Mouse (Mus musculus) CH12F3 (cell line): ENCODE measurements at regions not wholly inside any gene's neighbourhood (a gene's known extent, or its start where the extent isn't known, plus 50 kb on each side); places are given as distances from the start of the nearest gene placed in this dataset.

ENCODE experiments used
- in situ Hi-C: fragments of 300-500 bp; cut with MboI; formaldehyde crosslinking; loops from 2 replicates; pipeline ENCODE4 v1.14.3; 2020; ENCODE audit warnings: low sequenced_read_pairs

DNA sequence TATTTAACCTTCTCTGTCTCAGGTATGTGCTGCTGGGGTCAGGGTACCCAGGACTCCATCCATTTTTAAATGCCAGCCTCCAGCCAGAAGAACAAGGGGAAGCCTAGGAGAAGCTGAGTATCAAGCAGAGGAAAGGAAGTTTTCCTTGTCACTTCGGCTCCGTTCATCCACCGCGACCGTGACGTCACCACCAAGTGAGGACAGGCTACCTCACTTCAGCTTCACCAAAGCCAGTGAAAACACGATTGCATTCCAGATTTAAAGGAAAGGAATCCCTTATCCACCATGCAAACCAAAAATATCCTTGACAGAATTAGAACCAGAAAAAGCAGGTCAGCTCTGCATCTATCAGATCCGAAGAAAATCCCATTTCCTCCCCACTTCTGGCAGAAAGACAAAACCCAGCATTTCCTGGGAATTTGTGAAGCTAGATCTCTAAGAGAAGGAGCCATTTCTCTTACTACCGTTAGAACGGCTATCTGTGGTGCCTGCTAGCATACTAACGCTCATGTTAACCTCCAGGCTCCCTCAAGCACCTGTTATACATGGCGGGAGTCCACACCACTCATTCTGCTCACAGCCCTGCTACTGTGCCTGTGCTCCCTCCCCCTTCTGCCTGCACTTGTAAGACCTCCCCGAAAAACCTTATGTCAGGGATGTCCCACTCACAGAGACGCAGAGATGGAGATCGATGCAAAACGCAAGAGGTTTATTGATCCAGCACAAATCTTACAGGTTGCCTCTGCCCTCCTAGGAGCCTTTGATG, 133.4 kb downstream of the Qrsl1 start:
- in situ Hi-C loops: no loop called here

DNA sequence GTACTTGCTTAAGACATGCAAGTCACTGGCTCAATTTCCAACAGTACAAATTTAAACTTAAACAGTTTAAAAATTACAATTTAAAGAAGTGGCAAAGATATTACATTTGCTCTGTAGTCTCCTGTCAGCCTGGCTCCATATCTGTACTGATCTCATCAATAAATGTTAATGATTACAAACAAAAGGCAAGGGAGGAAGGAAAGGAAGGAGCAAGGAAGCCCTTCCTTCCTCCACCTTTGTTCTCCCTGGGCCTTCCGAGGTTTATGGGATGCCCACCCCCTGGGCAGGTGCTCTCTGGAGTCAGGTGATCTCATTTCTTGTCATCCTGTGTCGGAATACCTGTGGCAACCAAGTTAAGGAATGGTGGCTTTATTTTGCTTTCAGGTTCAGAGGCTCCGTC, 132.5 kb downstream of the Qrsl1 start:
- in situ Hi-C loops: no loop called here

DNA sequence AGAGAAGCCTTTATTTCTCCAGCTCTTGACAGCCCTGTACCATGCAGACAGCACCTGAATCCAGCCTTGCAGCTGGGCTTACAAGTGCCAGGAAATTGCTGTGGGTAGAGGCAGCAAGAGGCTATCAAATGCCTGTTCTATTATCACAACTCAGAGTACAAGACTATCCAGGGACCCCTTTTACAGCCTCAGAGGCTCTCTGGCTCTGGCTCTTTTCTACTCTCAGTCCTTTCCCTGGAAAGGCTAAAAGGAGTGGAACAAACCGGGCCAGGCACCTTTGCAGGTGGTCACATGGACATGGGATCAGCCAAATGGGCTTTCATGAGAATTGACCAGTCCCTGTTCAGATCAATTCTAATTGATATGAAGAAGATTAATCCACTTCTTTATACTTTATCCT, 125.7 kb downstream of the Qrsl1 start:
- in situ Hi-C loops: no loop called here

DNA sequence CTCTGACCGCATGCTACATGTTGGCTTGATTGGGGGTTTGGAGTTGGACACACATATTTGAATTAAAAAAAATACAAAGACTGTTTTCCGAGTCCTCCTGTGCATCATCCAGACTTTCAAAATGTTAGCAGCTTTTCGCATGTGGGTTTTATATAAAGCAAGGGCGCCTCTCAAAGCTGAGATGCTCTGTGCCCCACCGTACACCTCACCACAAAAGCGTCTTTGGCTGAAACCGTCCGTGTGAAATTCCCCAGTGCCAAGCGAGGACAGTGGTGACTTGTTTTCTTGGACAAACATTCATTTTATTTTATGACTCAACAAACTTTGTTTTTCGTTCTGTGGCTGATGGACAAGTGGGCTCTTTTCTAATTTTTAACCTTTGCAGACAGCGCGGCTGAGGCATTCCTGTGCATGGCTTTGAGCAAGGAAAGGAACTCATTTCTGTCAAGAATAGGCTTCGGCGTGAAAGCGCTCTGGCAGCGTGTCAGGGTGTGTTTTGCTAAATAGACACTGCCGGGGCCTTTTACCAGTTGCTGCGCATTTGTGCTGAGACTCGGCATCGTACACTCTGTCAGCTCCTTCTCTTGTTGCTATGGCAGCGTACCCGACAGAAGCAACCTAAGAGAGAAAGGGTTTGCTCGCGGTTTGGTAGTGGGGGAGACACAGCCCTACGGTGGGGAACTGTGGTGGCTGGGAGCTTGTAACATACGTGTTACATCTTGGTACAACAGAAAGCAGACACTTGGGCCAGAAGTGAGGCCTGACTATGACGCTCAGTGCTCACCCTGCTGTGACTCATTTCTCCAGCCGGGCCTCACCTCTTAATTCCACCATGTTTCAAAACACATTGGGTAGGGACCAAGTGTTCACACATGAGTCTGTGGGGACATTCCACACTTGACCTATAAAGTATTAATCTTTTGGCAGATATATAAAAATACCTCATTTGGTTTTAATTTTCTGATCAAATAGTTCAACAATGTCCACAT, 123.6 kb downstream of the Qrsl1 start:
- in situ Hi-C loops: no loop called here

DNA sequence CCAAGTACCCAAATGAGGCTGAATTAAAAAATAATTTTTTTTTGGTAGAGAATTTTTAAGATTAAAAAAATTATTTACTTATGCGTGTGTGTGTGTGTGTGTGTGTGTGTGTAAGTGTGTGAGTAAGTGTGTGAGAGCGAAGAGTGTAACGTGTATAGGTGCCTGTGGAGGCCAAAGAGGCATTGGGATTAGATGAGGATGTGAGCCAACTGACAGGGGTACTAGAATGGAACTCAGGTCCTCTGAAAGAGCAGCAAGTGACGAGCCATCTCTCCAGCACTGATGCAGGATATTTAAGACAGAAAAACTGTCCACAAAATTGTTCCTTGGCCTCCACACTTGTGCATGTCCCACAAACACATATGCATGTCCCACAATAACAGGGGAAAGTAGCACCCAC, 121.0 kb downstream of the Qrsl1 start:
- in situ Hi-C loops: no loop called here

DNA sequence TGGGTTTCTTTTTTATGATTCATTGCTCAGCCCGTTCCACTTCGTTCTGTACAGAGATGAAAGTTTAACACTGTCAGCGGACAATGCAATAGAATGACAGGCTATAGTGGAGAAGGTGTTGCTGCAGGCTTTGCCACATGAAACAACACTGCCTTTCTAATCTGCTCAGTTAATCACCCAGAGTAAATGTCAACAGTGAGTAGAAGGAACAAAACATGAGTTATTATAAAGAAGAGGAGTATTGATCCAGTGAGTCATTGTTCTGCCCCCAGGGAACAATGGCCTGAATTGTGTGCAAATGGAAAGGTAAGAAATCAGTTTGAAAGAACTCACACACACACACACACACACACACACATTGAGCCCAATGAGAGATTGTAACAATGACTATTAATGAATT, 118.2 kb downstream of the Qrsl1 start:
- in situ Hi-C loops: no loop called here

DNA sequence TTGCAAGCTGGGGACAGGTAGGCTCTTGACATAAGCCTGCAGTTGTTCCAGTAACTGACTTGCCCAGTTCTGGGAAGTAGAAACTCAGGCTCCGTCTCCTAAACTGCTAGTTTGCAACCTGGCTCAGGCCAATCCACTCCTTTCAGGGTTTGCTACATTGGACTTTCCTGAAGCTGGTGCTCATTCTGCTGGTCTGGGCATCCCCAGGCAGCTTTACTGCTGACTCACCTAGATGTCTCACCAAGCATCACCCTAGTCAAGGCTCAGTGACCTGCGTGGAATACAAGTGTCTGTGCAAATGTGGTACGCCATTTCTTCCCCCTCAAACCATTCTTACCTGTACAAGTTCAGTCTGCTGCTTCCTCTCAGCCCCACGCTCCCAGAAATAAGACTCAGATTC, 110.8 kb downstream of the Qrsl1 start:
- in situ Hi-C loops: no loop called here

DNA sequence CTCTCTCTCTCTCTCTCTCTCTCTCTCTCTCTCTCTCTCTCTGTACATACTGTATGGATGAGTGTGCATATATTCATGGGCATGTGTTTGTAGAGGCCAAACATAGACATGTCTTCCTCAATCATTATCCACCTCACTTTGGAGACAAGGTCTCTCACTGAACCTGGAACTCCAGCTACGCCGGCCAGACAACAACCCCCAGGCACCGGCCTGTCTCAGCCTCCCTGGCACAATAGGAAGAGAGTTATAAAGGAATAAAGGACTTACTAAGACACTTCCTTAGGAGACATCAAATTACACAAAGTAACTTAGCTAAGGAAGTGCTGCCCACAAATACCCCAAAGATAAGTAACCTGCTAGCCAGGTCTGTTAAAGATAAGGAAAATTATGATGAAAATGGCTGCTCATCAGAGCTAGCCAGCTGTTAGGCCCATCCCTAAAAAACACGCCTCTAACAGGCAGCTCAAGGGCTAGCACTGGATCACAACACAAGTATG, 110.0 kb downstream of the Qrsl1 start:
- in situ Hi-C loops: no loop called here

DNA sequence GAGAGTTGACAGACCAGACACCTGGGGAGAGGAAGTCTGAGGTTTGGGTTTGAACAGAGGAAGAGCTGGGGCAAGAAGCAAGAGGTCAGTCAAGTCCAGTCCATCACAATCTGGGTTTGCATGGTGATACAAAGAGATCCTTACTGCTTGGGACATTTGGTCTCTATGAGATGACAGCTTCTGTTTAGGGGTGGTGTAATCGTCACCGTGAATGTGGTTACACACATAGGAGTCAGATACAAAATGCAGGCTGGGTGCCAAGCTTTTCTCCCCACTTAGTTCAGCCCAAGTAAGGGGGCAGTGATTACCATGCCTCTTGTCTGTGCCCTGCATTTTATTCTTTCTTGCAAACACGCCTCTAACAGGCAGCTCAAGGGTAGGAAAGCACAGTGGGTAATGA, 108.9 kb downstream of the Qrsl1 start:
- in situ Hi-C loops: no loop called here

DNA sequence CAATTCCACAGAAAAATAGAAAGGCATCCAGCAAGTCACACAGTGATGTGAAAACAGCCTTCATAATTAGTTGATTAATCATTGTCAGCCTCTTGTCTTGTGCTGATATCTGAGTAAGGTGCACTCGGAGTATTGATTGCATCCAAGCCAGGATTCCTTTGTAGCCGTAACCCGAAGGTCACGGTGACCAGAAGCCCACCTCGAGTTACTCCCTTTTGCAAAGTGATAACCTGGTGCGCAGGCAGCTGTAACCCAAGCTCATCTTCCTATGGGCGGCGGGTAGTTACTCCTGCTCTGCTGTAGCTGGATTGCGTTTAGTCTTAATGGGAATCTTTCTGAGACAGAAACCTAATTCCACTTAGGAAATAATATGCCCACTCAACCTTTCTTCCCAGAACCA, 107.0 kb downstream of the Qrsl1 start:
- in situ Hi-C loops: no loop called here

DNA sequence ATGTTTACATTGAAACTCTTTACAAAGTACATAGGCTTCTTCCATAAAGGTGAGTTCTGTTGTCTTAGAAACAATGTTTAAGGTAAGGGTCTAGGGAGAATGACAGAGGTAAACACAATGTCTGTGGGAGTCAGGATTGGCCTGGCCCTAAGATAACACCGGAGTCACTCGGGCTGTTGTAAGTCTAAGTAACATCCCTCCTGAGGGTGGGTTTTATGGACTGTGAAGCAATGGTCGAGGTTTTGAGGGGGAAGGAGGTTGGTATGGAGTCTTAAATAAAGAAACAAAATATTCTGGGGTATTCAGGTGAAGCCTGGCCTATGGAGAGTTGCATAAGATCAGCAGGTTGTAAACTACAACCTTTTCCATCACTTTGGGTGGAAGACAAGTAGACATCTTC, 101.5 kb downstream of the Qrsl1 start:
- in situ Hi-C loops: no loop called here

DNA sequence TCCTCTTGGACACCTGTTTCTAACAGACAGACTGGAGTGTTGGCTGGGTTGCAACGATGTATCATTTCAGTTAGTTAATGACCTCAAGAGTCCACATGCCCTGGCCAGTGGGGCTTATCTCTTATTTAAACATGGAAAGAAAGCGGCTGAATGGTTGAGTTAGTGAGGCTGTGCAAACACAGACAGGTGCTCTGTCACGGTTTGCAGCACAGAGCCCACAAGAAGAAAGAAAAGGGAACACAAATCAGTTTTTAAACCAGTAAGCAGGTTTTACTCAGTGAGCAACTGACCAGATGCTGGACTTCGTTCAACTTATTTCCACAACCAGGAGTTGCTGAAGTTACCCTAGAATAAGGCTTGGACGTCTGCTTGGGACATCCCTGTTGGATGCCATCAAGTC, 86.3 kb downstream of the Qrsl1 start:
- in situ Hi-C loops: no loop called here

DNA sequence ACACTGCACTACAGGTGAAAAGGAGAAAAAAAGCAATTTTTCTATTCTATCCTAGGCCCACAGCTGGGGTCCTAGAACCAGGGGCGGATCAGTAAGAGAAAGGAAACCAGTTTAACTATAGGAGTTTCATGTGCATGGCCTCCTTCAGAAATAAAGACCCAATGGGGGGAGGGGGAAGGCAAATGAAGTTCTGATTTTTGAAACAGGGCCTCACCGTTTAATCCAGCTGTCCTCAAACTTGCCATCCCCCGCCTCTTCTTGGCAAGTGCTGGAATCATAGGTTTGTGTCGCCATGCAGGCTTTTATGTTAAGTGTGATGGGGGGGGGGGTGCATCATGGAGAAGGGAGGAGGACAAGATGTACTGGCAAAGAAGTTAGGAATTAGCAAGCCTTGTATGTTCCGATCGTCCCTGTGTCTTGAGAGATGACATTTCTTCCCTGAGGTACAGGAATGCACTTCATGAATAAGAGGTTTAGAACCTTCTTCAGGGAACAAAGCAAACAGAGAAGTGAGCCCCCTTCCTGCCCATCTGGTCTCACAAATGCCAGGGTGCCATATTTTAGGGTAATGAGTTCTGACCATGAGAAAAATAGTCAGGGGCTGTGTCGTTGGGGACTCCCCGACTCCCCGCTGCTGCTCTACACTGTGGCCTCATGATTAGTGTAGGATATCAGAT, 83.9 kb downstream of the Qrsl1 start:
- in situ Hi-C loops: no loop called here

DNA sequence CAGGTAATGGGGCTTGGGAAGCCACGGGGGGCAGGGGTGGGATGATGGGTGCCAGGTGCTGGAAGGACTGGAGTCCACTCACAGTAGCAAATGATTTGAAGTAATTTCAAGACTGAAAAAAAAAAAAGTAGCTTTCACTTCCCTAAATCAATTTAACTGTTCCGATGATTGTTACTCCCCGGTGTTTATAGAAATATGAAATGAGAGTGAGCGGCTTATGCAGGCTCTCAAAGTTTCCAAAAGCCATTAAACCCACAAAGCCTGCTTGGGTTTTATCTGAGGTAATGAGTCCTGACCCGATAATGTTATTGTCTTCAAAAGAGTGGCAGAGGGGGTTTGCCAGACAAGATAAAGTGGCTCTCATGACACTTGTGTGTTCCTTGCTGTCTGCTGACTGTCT, 82.9 kb downstream of the Qrsl1 start:
- in situ Hi-C loops: no loop called here

DNA sequence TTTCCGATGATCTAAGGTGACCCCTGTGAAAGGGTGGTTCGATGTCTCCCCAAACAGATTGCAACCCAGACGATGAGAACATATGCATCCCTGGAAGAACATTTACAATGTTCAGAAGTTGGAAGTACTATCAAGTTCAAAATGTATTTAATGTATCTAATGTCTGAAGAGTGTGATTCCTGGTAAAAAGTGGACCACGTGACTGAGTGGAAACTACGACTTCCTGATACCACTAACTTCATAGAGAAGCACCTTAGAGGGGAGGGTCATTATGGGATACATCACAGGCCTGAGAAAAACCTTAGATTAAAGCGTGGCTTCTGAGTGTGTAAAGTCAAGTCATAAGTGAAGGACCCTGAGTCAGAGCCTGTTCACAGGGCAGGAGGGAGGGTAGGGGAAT, 82.1 kb downstream of the Qrsl1 start:
- in situ Hi-C loops: no loop called here

DNA sequence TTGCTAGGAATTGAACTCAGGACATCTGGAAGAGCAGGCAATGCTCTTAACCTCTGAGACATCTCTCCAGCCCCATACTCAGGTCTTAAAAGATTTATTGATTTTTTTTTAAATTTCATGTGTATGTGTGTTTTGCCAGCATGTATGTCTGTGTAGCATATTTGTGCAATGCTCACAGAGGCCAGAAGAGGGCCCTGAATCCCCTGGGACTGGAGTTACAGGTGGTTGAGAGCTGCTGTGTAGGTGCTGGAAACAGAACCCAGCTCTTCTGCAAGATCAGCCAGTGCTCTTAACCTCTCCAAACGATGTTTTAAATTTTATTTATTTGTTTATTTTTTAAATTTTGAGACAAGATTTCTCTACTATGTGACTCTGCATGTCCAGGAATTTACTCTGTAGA, 78.9 kb downstream of the Qrsl1 start:
- in situ Hi-C loops: no loop called here

DNA sequence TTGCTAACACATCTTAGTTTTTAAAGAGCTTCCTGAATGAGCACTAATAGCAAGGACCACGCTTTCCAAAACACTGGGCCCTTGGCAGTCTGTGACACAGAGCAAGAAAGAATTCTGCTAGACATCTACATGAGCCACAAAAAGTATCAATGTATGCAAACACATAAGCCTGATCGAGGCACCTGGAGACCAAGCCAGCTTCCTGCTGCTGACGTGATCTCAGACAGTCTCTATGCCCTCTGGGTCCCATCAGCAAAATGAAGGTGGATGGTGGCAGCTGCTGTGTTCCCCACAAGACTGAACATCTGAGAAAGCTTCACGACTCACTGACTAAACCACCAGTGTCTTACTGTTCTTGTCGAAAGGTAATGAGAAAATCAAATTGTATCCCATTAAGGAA, 77.5 kb downstream of the Qrsl1 start:
- in situ Hi-C loops: no loop called here
